Mouse (Mus musculus) midbrain, embryonic 15.5 days (tissue): ENCODE measurements at regions not wholly inside any gene's neighbourhood (a gene's known extent, or its start where the extent isn't known, plus 50 kb on each side); places are given as distances from the start of the nearest gene placed in this dataset.

ENCODE experiments used
- ATAC-seq: fragments of 200-750 bp; cut with Nextera tagmentation; replicated peaks from 2 replicates; pipeline ENCODE4 v1.8.0; 2017; ENCODE audit warnings: moderate TSS enrichment
- H3K27ac ChIP-seq: fragments of 300-500 bp; sonication (generic); 2 replicates; pipeline ENCODE4 v1.5.1; 2015; ENCODE audit warnings: mild to moderate bottlenecking, inconsistent platforms
- H3K27me3 ChIP-seq: fragments of 300-500 bp; sonication (generic); replicated peaks from 2 replicates; pipeline ENCODE4 v1.6.1; 2015; ENCODE audit warnings: inconsistent platforms
- H3K36me3 ChIP-seq: fragments of 300-500 bp; sonication (generic); replicated peaks from 2 replicates; pipeline ENCODE4 v1.6.1; 2015; ENCODE audit warnings: inconsistent platforms
- H3K4me1 ChIP-seq: fragments of 300-500 bp; sonication (generic); 2 replicates; pipeline ENCODE4 v1.6.1; 2015; ENCODE audit warnings: inconsistent platforms
- H3K4me2 ChIP-seq: fragments of 300-500 bp; sonication (generic); 2 replicates; pipeline ENCODE4 v1.6.1; 2015; ENCODE audit warnings: inconsistent platforms, mild to moderate bottlenecking, moderate library complexity
- H3K4me3 ChIP-seq: fragments of 300-500 bp; sonication (generic); 2 replicates; pipeline ENCODE4 v1.5.1; 2015; ENCODE audit warnings: mild to moderate bottlenecking, inconsistent platforms
- H3K9ac ChIP-seq: fragments of 300-500 bp; sonication (generic); 2 replicates; pipeline ENCODE4 v1.6.1; 2015; ENCODE audit warnings: mild to moderate bottlenecking, inconsistent platforms
- H3K9me3 ChIP-seq: fragments of 300-500 bp; sonication (generic); 2 replicates; pipeline ENCODE4 v1.6.1; 2016; ENCODE audit warnings: inconsistent platforms
- WGBS: fragments of 180-500 bp; shearing (Covaris S2); methylation state at CpG from one replicate; pipeline ENCODE4 v1.1.7; 2015; ENCODE audit warnings: mixed read lengths; 5-methylcytosine and 5-hydroxymethylcytosine counted together

GRCm38 (mm10) chr15:52166595-52167443 lies 1717.9 kb upstream of the Gm7489 start:
- ATAC-seq, result no peak
- Histone ChIP-seq H3K9me3 (no peaks in the 10 kb centered on the region), H3K4me1 (peaks cover 8% of the 10 kb centered on the region), H3K36me3 (no peaks in the 10 kb centered on the region), H3K9ac (no peak overlapping the region), H3K27ac (no peak overlapping the region), H3K27me3 (no peaks in the 10 kb centered on the region), H3K4me2 (no peak overlapping the region), H3K4me3 (no peak overlapping the region)
- 74% methylated on average over 10 of the region's 10 CpGs for WGBS

- Histone ChIP-seq H3K4me3 (no peak overlapping the region), H3K4me2 (no peak overlapping the region), H3K36me3 (no peaks in the 10 kb centered on the region), H3K27ac (no peak overlapping the region), H3K27me3 (no peaks in the 10 kb centered on the region), H3K4me1 (no peaks in the 10 kb centered on the region), H3K9ac (no peak overlapping the region), H3K9me3 (no peaks in the 10 kb centered on the region)
- no peak for ATAC-seq
- 83% methylated on average over 5 of the region's 5 CpGs for WGBS
Observed at GRCm38 (mm10) chr15:52167811-52168210, 1716.9 kb upstream of the Gm7489 start.

- H3K9ac ChIP-seq, result no peak overlapping the region
- no peak for ATAC-seq
- 74% methylated on average over 1 of the region's 1 CpGs for WGBS
Observed at GRCm38 (mm10) chr15:52176951-52177350, 1707.8 kb upstream of the Gm7489 start.

GRCm38 (mm10) chr15:52178668-52179067 lies 1706.0 kb upstream of the Gm7489 start:
- no peak for ATAC-seq
- WGBS, result 92% methylated on average over 3 of the region's 3 CpGs
- no peaks in the 10 kb centered on the region for H3K27me3 ChIP-seq

More at GRCm38 (mm10) chr15:52176951-52177350, 1707.8 kb upstream of the Gm7489 start:
- no peaks in the 10 kb centered on the region for H3K4me1 ChIP-seq
- no peaks in the 10 kb centered on the region for H3K27me3 ChIP-seq
- no peaks in the 10 kb centered on the region for H3K36me3 ChIP-seq
- H3K9me3 ChIP-seq, result no peaks in the 10 kb centered on the region
- no peak overlapping the region for H3K4me2 ChIP-seq
- no peak overlapping the region for H3K27ac ChIP-seq
- H3K4me3 ChIP-seq, result no peak overlapping the region

GRCm38 (mm10) chr15:52179379-52179778 lies 1705.3 kb upstream of the Gm7489 start:
- Histone ChIP-seq H3K27ac (no peak overlapping the region), H3K36me3 (no peaks in the 10 kb centered on the region), H3K4me1 (no peaks in the 10 kb centered on the region), H3K9ac (no peak overlapping the region), H3K4me3 (no peak overlapping the region), H3K9me3 (no peaks in the 10 kb centered on the region), H3K27me3 (no peaks in the 10 kb centered on the region), H3K4me2 (no peak overlapping the region)
- peak; percentile 75 for ATAC-seq

More at GRCm38 (mm10) chr15:52178668-52179067, 1706.0 kb upstream of the Gm7489 start:
- no peaks in the 10 kb centered on the region for H3K4me1 ChIP-seq
- H3K36me3 ChIP-seq, result no peaks in the 10 kb centered on the region
- no peak overlapping the region for H3K27ac ChIP-seq
- H3K4me2 ChIP-seq, result no peak overlapping the region
- no peak overlapping the region for H3K4me3 ChIP-seq
- H3K9me3 ChIP-seq, result no peaks in the 10 kb centered on the region
- no peak overlapping the region for H3K9ac ChIP-seq

GRCm38 (mm10) chr15:52191176-52191575 lies 1693.5 kb upstream of the Gm7489 start:
- H3K36me3 ChIP-seq, result no peaks in the 10 kb centered on the region
- 72% methylated on average over 3 of the region's 3 CpGs for WGBS

GRCm38 (mm10) chr15:52207271-52207670 lies 1677.4 kb upstream of the Gm7489 start:
- H3K4me1 ChIP-seq, result no peaks in the 10 kb centered on the region
- no peaks in the 10 kb centered on the region for H3K27me3 ChIP-seq
- no peaks in the 10 kb centered on the region for H3K9me3 ChIP-seq
- no peak overlapping the region for H3K4me3 ChIP-seq
- H3K9ac ChIP-seq, result no peak overlapping the region
- no peaks in the 10 kb centered on the region for H3K36me3 ChIP-seq
- H3K4me2 ChIP-seq, result no peak overlapping the region
- 76% methylated on average over 3 of the region's 3 CpGs for WGBS
- no peak for ATAC-seq
- H3K27ac ChIP-seq, result no peak overlapping the region

More at GRCm38 (mm10) chr15:52191176-52191575, 1693.5 kb upstream of the Gm7489 start:
- no peak overlapping the region for H3K4me2 ChIP-seq
- H3K9ac ChIP-seq, result no peak overlapping the region
- H3K27me3 ChIP-seq, result no peaks in the 10 kb centered on the region
- H3K4me3 ChIP-seq, result no peak overlapping the region
- no peaks in the 10 kb centered on the region for H3K9me3 ChIP-seq
- H3K27ac ChIP-seq, result no peak overlapping the region
- no peaks in the 10 kb centered on the region for H3K4me1 ChIP-seq
- ATAC-seq, result no peak

- Histone ChIP-seq H3K4me1 (no peaks in the 10 kb centered on the region), H3K36me3 (no peaks in the 10 kb centered on the region), H3K4me2 (no peak overlapping the region), H3K9me3 (no peaks in the 10 kb centered on the region), H3K9ac (no peak overlapping the region), H3K27me3 (no peaks in the 10 kb centered on the region), H3K27ac (no peak overlapping the region), H3K4me3 (no peak overlapping the region)
- ATAC-seq, result no peak
- 90% methylated on average over 5 of the region's 5 CpGs for WGBS
Observed at GRCm38 (mm10) chr15:52232442-52232841, 1652.3 kb upstream of the Gm7489 start.

- no peaks in the 10 kb centered on the region for H3K36me3 ChIP-seq
- H3K27ac ChIP-seq, result no peak overlapping the region
- WGBS, result 79% methylated on average over 8 of the region's 8 CpGs
- no peaks in the 10 kb centered on the region for H3K9me3 ChIP-seq
- H3K4me2 ChIP-seq, result no peak overlapping the region
- H3K4me1 ChIP-seq, result no peaks in the 10 kb centered on the region
- H3K27me3 ChIP-seq, result no peaks in the 10 kb centered on the region
- no peak overlapping the region for H3K4me3 ChIP-seq
- H3K9ac ChIP-seq, result no peak overlapping the region
- no peak for ATAC-seq
Observed at GRCm38 (mm10) chr15:52236220-52236619, 1648.5 kb upstream of the Gm7489 start.

- 0 out of 2 replicates have a peak, but pooled peaks cover 2% of the 10 kb centered on the region for H3K4me1 ChIP-seq
- no peak overlapping the region for H3K9ac ChIP-seq
- H3K4me2 ChIP-seq, result no peak overlapping the region
- WGBS, result 76% methylated on average over 1 of the region's 1 CpGs
- H3K36me3 ChIP-seq, result no peaks in the 10 kb centered on the region
- no peaks in the 10 kb centered on the region for H3K27me3 ChIP-seq
- no peak overlapping the region for H3K4me3 ChIP-seq
- H3K9me3 ChIP-seq, result no peaks in the 10 kb centered on the region
- no peak overlapping the region for H3K27ac ChIP-seq
- ATAC-seq, result peak; percentile 58; the same call in 1 of the 2 replicates
Observed at GRCm38 (mm10) chr15:52242890-52243289, 1641.8 kb upstream of the Gm7489 start.
